Mouse (Mus musculus): Measurements from ENCODE around the gene Cacna1e. TPM values are rescaled to one million over a fixed set of nuclear protein-coding genes. Genes with fewer than 3 reads are reported as not detected.

The Cacna1e gene
- polyA plus RNA-seq, 1 experiment, result not detected

- Histone ChIP-seq H3K9me3 (ENCODE audit: control insufficient read depth, low read length) (no peaks in the 10 kb centered on the region), H3K36me3 (ENCODE audit: control insufficient read depth) (no peaks in the 10 kb centered on the region), H3K27me3 (ENCODE audit: control insufficient read depth) (peaks cover 30% of the 10 kb centered on the region), H3K4me1 (ENCODE audit: control insufficient read depth) (no peaks in the 10 kb centered on the region), H3K4me3 (replicated peaks) (no peak overlapping the region)
- TF ChIP-seq GATA1 (IDR thresholded peaks at IDR 0.05; ENCODE audit: low read length) (no peak), TAL1 (IDR thresholded peaks at IDR 0.05; ENCODE audit: low read length) (no peak)
Measured at GRCm38 (mm10) chr1:154886611-154887010, 2.3 kb upstream of the Cacna1e start.

GRCm38 (mm10) chr1:154885207-154885548, 877 bp upstream of the Cacna1e start:
- H3K27me3 ChIP-seq (ENCODE audit: control insufficient read depth), result peaks cover 30% of the 10 kb centered on the region

GRCm38 (mm10) chr1:154883596-154884191, 607 bp downstream of the Cacna1e start:
- no peaks in the 10 kb centered on the region for H3K9me3 ChIP-seq (ENCODE audit: control insufficient read depth, low read length)
- TF ChIP-seq GATA1 (IDR thresholded peaks at IDR 0.05; ENCODE audit: low read length) (no peak), TAL1 (IDR thresholded peaks at IDR 0.05; ENCODE audit: low read length) (no peak)
- no peak overlapping the region for H3K4me3 ChIP-seq (replicated peaks)
- H3K36me3 ChIP-seq (ENCODE audit: control insufficient read depth), result no peaks in the 10 kb centered on the region
- H3K27me3 ChIP-seq (ENCODE audit: control insufficient read depth), result peaks cover 30% of the 10 kb centered on the region
- H3K4me1 ChIP-seq (ENCODE audit: control insufficient read depth), result no peaks in the 10 kb centered on the region

More at GRCm38 (mm10) chr1:154885207-154885548, 877 bp upstream of the Cacna1e start:
- Histone ChIP-seq H3K4me3 (replicated peaks) (no peak overlapping the region), H3K4me1 (ENCODE audit: control insufficient read depth) (no peaks in the 10 kb centered on the region), H3K36me3 (ENCODE audit: control insufficient read depth) (no peaks in the 10 kb centered on the region), H3K9me3 (ENCODE audit: control insufficient read depth, low read length) (no peaks in the 10 kb centered on the region)
- TF ChIP-seq GATA1 (IDR thresholded peaks at IDR 0.05; ENCODE audit: low read length) (no peak), TAL1 (IDR thresholded peaks at IDR 0.05; ENCODE audit: low read length) (no peak)

GRCm38 (mm10) chr1:154865981-154866380, 18.3 kb downstream of the Cacna1e start:
- TF ChIP-seq GATA1 (IDR thresholded peaks at IDR 0.05; ENCODE audit: low read length), result no peak
- no peak for TF ChIP-seq TAL1 (IDR thresholded peaks at IDR 0.05; ENCODE audit: low read length)
- Histone ChIP-seq H3K36me3 (ENCODE audit: control insufficient read depth) (no peaks in the 10 kb centered on the region), H3K27me3 (ENCODE audit: control insufficient read depth) (no peaks in the 10 kb centered on the region), H3K4me3 (replicated peaks) (no peak overlapping the region), H3K4me1 (ENCODE audit: control insufficient read depth) (no peaks in the 10 kb centered on the region), H3K9me3 (ENCODE audit: control insufficient read depth, low read length) (no peaks in the 10 kb centered on the region)

GRCm38 (mm10) chr1:154861416-154861815, 22.9 kb downstream of the Cacna1e start:
- H3K36me3 ChIP-seq (ENCODE audit: control insufficient read depth), result no peaks in the 10 kb centered on the region
- H3K9me3 ChIP-seq (ENCODE audit: control insufficient read depth, low read length), result no peaks in the 10 kb centered on the region
- no peaks in the 10 kb centered on the region for H3K4me1 ChIP-seq (ENCODE audit: control insufficient read depth)
- TF ChIP-seq GATA1 (IDR thresholded peaks at IDR 0.05; ENCODE audit: low read length), result no peak
- TF ChIP-seq TAL1 (IDR thresholded peaks at IDR 0.05; ENCODE audit: low read length), result no peak
- H3K4me3 ChIP-seq (replicated peaks), result no peak overlapping the region
- no peaks in the 10 kb centered on the region for H3K27me3 ChIP-seq (ENCODE audit: control insufficient read depth)

- no peaks in the 10 kb centered on the region for H3K4me1 ChIP-seq (ENCODE audit: control insufficient read depth)
- no peaks in the 10 kb centered on the region for H3K36me3 ChIP-seq (ENCODE audit: control insufficient read depth)
- no peaks in the 10 kb centered on the region for H3K9me3 ChIP-seq (ENCODE audit: control insufficient read depth, low read length)
- no peak for TF ChIP-seq GATA1 (IDR thresholded peaks at IDR 0.05; ENCODE audit: low read length)
- no peak for TF ChIP-seq TAL1 (IDR thresholded peaks at IDR 0.05; ENCODE audit: low read length)
- no peak overlapping the region for H3K4me3 ChIP-seq (replicated peaks)
- H3K27me3 ChIP-seq (ENCODE audit: control insufficient read depth), result no peaks in the 10 kb centered on the region
Measured at GRCm38 (mm10) chr1:154854564-154854963, 29.7 kb downstream of the Cacna1e start.

- Histone ChIP-seq H3K4me1 (ENCODE audit: control insufficient read depth) (no peaks in the 10 kb centered on the region), H3K4me3 (replicated peaks) (no peak overlapping the region), H3K27me3 (ENCODE audit: control insufficient read depth) (no peaks in the 10 kb centered on the region), H3K9me3 (ENCODE audit: control insufficient read depth, low read length) (no peaks in the 10 kb centered on the region), H3K36me3 (ENCODE audit: control insufficient read depth) (no peaks in the 10 kb centered on the region)
- no peak for TF ChIP-seq TAL1 (IDR thresholded peaks at IDR 0.05; ENCODE audit: low read length)
- no peak for TF ChIP-seq GATA1 (IDR thresholded peaks at IDR 0.05; ENCODE audit: low read length)
Measured at GRCm38 (mm10) chr1:154850515-154851287, 33.6 kb downstream of the Cacna1e start.

- H3K27me3 ChIP-seq (ENCODE audit: control insufficient read depth), result no peaks in the 10 kb centered on the region
- no peaks in the 10 kb centered on the region for H3K9me3 ChIP-seq (ENCODE audit: control insufficient read depth, low read length)
- no peak overlapping the region for H3K4me3 ChIP-seq (replicated peaks)
- no peaks in the 10 kb centered on the region for H3K4me1 ChIP-seq (ENCODE audit: control insufficient read depth)
- no peaks in the 10 kb centered on the region for H3K36me3 ChIP-seq (ENCODE audit: control insufficient read depth)
- TF ChIP-seq TAL1 (IDR thresholded peaks at IDR 0.05; ENCODE audit: low read length) (no peak), GATA1 (IDR thresholded peaks at IDR 0.05; ENCODE audit: low read length) (no peak)
Measured at GRCm38 (mm10) chr1:154848683-154849579, 35.4 kb downstream of the Cacna1e start.

- no peaks in the 10 kb centered on the region for H3K27me3 ChIP-seq (ENCODE audit: control insufficient read depth)
- TF ChIP-seq GATA1 (IDR thresholded peaks at IDR 0.05; ENCODE audit: low read length) (no peak), TAL1 (IDR thresholded peaks at IDR 0.05; ENCODE audit: low read length) (no peak)
- no peak overlapping the region for H3K4me3 ChIP-seq (replicated peaks)
- no peaks in the 10 kb centered on the region for H3K9me3 ChIP-seq (ENCODE audit: control insufficient read depth, low read length)
- no peaks in the 10 kb centered on the region for H3K4me1 ChIP-seq (ENCODE audit: control insufficient read depth)
- no peaks in the 10 kb centered on the region for H3K36me3 ChIP-seq (ENCODE audit: control insufficient read depth)
Measured at GRCm38 (mm10) chr1:154846900-154847299, 37.4 kb downstream of the Cacna1e start.
